Mouse (Mus musculus) lung, postnatal 14 days (tissue): ENCODE data around the gene Dupd1.
A peak's percentile ranks its signal among the peaks of the same experiment; 100 is the strongest.

Source experiments
- DNase-seq: peaks from one replicate; pipeline ENCODE4 v3.0.0; 2021

The Dupd1 gene

GRCm38 (mm10) chr14:21720430-21721205 is 6.2 kb upstream of the Dupd1 start:
- no peak for DNase-seq

- DNase-seq, result no peak
Measured at GRCm38 (mm10) chr14:21719646-21720383, 5.4 kb upstream of the Dupd1 start.

GRCm38 (mm10) chr14:21711231-21711630 is 3.1 kb downstream of the Dupd1 start:
- DNase-seq, result no peak

- no peak for DNase-seq
Measured at GRCm38 (mm10) chr14:21709545-21709944, 4.8 kb downstream of the Dupd1 start.

- DNase-seq, result peak; percentile 57
Measured at GRCm38 (mm10) chr14:21706759-21707571, 7.4 kb downstream of the Dupd1 start.

GRCm38 (mm10) chr14:21705462-21705861 is 8.9 kb downstream of the Dupd1 start:
- DNase-seq, result no peak

- peak; percentile 27 for DNase-seq
Measured at GRCm38 (mm10) chr14:21703255-21703654, 11.1 kb downstream of the Dupd1 start.

- no peak for DNase-seq
Measured at GRCm38 (mm10) chr14:21702691-21703090, 11.7 kb downstream of the Dupd1 start.

- no peak for DNase-seq
Measured at GRCm38 (mm10) chr14:21696186-21696830, 18.1 kb downstream of the Dupd1 start.

GRCm38 (mm10) chr14:21695020-21695419 is 19.4 kb downstream of the Dupd1 start:
- no peak for DNase-seq

- DNase-seq, result peak; percentile 50
Measured at GRCm38 (mm10) chr14:21691070-21691469, 23.3 kb downstream of the Dupd1 start.

- no peak for DNase-seq
Measured at GRCm38 (mm10) chr14:21686376-21687279, 27.7 kb downstream of the Dupd1 start.

GRCm38 (mm10) chr14:21685411-21686146 is 28.8 kb downstream of the Dupd1 start:
- no peak for DNase-seq

- DNase-seq, result no peak
Measured at GRCm38 (mm10) chr14:21683834-21684233, 30.5 kb downstream of the Dupd1 start.

GRCm38 (mm10) chr14:21682681-21683129 is 31.7 kb downstream of the Dupd1 start:
- DNase-seq, result peak; percentile 69

GRCm38 (mm10) chr14:21679631-21680201 is 34.7 kb downstream of the Dupd1 start:
- peak; percentile 29 for DNase-seq

GRCm38 (mm10) chr14:21678509-21679285 is 35.7 kb downstream of the Dupd1 start:
- DNase-seq, result peak; percentile 73

- no peak for DNase-seq
Measured at GRCm38 (mm10) chr14:21676223-21676622, 38.2 kb downstream of the Dupd1 start.

- no peak for DNase-seq
Measured at GRCm38 (mm10) chr14:21674471-21674870, 39.9 kb downstream of the Dupd1 start.

- DNase-seq, result no peak
Measured at GRCm38 (mm10) chr14:21673100-21673499, 41.3 kb downstream of the Dupd1 start.
